Mouse (Mus musculus): ENCODE measurements at regions not wholly inside any gene's neighbourhood (a gene's known extent, or its start where the extent isn't known, plus 50 kb on each side); places are given as distances from the start of the nearest gene placed in this dataset.

- TF ChIP-seq ZC3H11A (IDR thresholded peaks at IDR 0.05; ENCODE audit: borderline replicate concordance, low read depth, low read length) = no peak
- no peak for TF ChIP-seq ZNF384 (IDR thresholded peaks at IDR 0.05; ENCODE audit: low read depth, low read length)
- TF ChIP-seq CHD2 (IDR thresholded peaks at IDR 0.05; ENCODE audit: low read depth, low read length) = no peak
Observed at GRCm38 (mm10) chr12:16436961-16437360, 173.8 kb downstream of the Lpin1 start.

All from ES-E14 (cell line).